Comparison of ENCODE assay signal across 32 mouse cellular contexts in genomic region chr15:67557304-67557703, GRCm38 (mm10).
"Had no signal": no experiment of that assay in that cellular context is flagged by ENCODE, and none has a peak within 500 bp of the region (broad histone marks: within the 10 kb centered on the region; RNA-seq: fewer than 3 reads in every experiment).

No protein-coding gene starts in this region.

- ATAC-seq: liver, embryonic 12.5 days; lung, postnatal 0 days; midbrain, embryonic 13.5 days; midbrain, embryonic 15.5 days; midbrain, embryonic 16.5 days had no signal

- H3K4me3 ChIP-seq: limb, embryonic 10.5 days; limb, embryonic 12.5 days; limb, embryonic 13.5 days; limb, embryonic 15.5 days; liver, embryonic 12.5 days; liver, embryonic 13.5 days; liver, embryonic 15.5 days; lung, embryonic 15.5 days; megakaryocyte, embryonic 14.5 days; midbrain, embryonic 10.5 days; midbrain, embryonic 12.5 days; midbrain, embryonic 13.5 days; midbrain, embryonic 15.5 days; myocyte; neural tube, embryonic 12.5 days; neural tube, embryonic 13.5 days had no signal

- H3K36me3 ChIP-seq: limb, embryonic 10.5 days; limb, embryonic 12.5 days; limb, embryonic 13.5 days; limb, embryonic 15.5 days; liver, embryonic 12.5 days; liver, embryonic 13.5 days; liver, embryonic 15.5 days; lung, embryonic 15.5 days; midbrain, embryonic 10.5 days; midbrain, embryonic 12.5 days; midbrain, embryonic 13.5 days; midbrain, embryonic 15.5 days; neural tube, embryonic 12.5 days; neural tube, embryonic 13.5 days had no signal

- DNase-seq: left cerebral cortex, postnatal 4 days; liver; liver, embryonic 13.5 days; lung, adult 18-20 months; lung, adult 2 months; lung, embryonic 14.5 days; lung, postnatal 10 days; lung, postnatal 14 days; lung, postnatal 36 days; lung, postnatal 4 days; midbrain, embryonic 14.5 days had no signal

- H3K4me2 ChIP-seq: limb, embryonic 12.5 days; limb, embryonic 13.5 days; limb, embryonic 15.5 days; liver, embryonic 11.5 days; liver, embryonic 12.5 days; liver, embryonic 13.5 days; liver, embryonic 15.5 days; lung, embryonic 14.5 days; lung, embryonic 15.5 days; midbrain, embryonic 11.5 days; midbrain, embryonic 12.5 days; midbrain, embryonic 13.5 days; midbrain, embryonic 15.5 days; neural tube, embryonic 12.5 days; neural tube, embryonic 13.5 days had no signal

- H3K9me3 ChIP-seq: limb, embryonic 10.5 days; limb, embryonic 12.5 days; limb, embryonic 13.5 days; limb, embryonic 15.5 days; liver, embryonic 12.5 days; liver, embryonic 13.5 days; liver, embryonic 15.5 days; lung, embryonic 15.5 days; megakaryocyte, embryonic 14.5 days; midbrain, embryonic 10.5 days; midbrain, embryonic 12.5 days; midbrain, embryonic 13.5 days; midbrain, embryonic 15.5 days; neural tube, embryonic 12.5 days; neural tube, embryonic 13.5 days had no signal

- H3K9ac ChIP-seq: limb, embryonic 12.5 days; limb, embryonic 13.5 days; limb, embryonic 15.5 days; liver, embryonic 12.5 days; liver, embryonic 13.5 days; liver, embryonic 14.5 days; liver, embryonic 15.5 days; lung, embryonic 14.5 days; lung, embryonic 15.5 days; midbrain, embryonic 12.5 days; midbrain, embryonic 13.5 days; midbrain, embryonic 15.5 days; neural tube, embryonic 12.5 days; neural tube, embryonic 13.5 days had no signal

- H3K27me3 ChIP-seq: limb, embryonic 12.5 days; limb, embryonic 13.5 days; limb, embryonic 15.5 days; liver, embryonic 12.5 days; liver, embryonic 13.5 days; liver, embryonic 15.5 days; lung, embryonic 15.5 days; megakaryocyte, embryonic 14.5 days; midbrain, embryonic 12.5 days; midbrain, embryonic 13.5 days; midbrain, embryonic 15.5 days; neural tube, embryonic 12.5 days; neural tube, embryonic 13.5 days had no signal

- H3K4me1 ChIP-seq: limb, embryonic 13.5 days; limb, embryonic 15.5 days; liver, embryonic 12.5 days; liver, embryonic 13.5 days; liver, embryonic 15.5 days; lung, embryonic 15.5 days; megakaryocyte, embryonic 14.5 days; midbrain, embryonic 10.5 days; midbrain, embryonic 12.5 days; midbrain, embryonic 13.5 days; midbrain, embryonic 15.5 days; neural tube, embryonic 12.5 days had no signal

- H3K27ac ChIP-seq: limb, embryonic 10.5 days; limb, embryonic 12.5 days; limb, embryonic 13.5 days; limb, embryonic 15.5 days; liver, embryonic 12.5 days; liver, embryonic 13.5 days; liver, embryonic 14.5 days; liver, embryonic 15.5 days; lung, embryonic 15.5 days; macrophage; midbrain, embryonic 10.5 days; midbrain, embryonic 12.5 days; midbrain, embryonic 13.5 days; midbrain, embryonic 15.5 days; neural tube, embryonic 12.5 days; neural tube, embryonic 13.5 days had no signal
